Mouse (Mus musculus): ENCODE measurements around the gene Hist1h2bg.

DNA sequence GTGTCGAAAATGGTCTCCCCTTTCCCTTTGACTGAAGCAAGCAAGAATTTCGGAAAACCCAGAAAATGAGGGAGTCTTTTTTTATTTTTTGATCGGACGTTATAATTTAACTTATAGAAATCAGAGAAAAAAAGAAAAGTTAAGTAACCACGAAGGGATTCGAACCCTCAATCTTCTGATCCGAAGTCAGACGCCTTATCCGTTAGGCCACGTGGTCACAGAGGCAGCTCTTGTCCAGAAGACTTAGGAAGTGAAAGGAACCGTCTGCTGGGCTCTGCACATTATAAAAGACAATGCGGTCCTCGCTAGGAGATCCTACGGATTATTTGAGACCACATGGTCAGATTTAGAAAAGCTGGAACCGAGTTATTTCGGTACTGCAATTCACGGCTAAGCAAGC is 44.9 kb upstream of the Hist1h2bg start:
- TF ChIP-seq CTCF (IDR thresholded peaks at IDR 0.05; ENCODE audit: low read depth, low read length), result no peak
- TF ChIP-seq POLR2A (IDR thresholded peaks at IDR 0.05; ENCODE audit: borderline replicate concordance, low read depth, low read length), result no peak
